Mouse (Mus musculus) E14TG2a.4 (cell line): ENCODE measurements around the gene Krtap8-1.

ENCODE experiments used
- H3K27me3 ChIP-seq: 2 replicates; pipeline ENCODE4 v1.6.1; 2014; ENCODE audit warnings: low read length, control low read depth; ENCODE audit not compliant: insufficient read depth
- H3K36me3 ChIP-seq: 2 replicates; pipeline ENCODE4 v1.6.1; 2014; ENCODE audit warnings: low read length, control low read depth; ENCODE audit not compliant: insufficient read depth
- H3K4me1 ChIP-seq: replicated peaks from 2 replicates; pipeline ENCODE4 v1.6.1; 2014; ENCODE audit warnings: low read depth, low read length, control low read depth
- H3K4me3 ChIP-seq: replicated peaks from 2 replicates; pipeline ENCODE4 v1.5.1; 2014; ENCODE audit warnings: mild to moderate bottlenecking, low read length
- H3K9me3 ChIP-seq: 2 replicates; pipeline ENCODE4 v1.6.1; 2014; ENCODE audit warnings: low read length, control low read depth
- CTCF ChIP-seq: conservative IDR thresholded peaks from 2 replicates; pipeline ENCODE4 v1.5.1; 2014; ENCODE audit warnings: low read length
- NANOG ChIP-seq: IDR thresholded peaks from 2 replicates; pipeline ENCODE4 v1.6.1; 2014; ENCODE audit warnings: borderline replicate concordance, low read length, mixed read lengths
- POU5F1 ChIP-seq: IDR thresholded peaks from 2 replicates; pipeline ENCODE4 v1.6.1; 2014; ENCODE audit warnings: low read length, borderline replicate concordance

The Krtap8-1 gene

GRCm38 (mm10) chr16:89487852-89488251, at the start of gene Krtap8-1:
Krtap8-1 (minus strand) TSS chr16:89487952.
- H3K27me3 ChIP-seq = no peaks in the 10 kb centered on the region
- TF ChIP-seq CTCF (no peak), NANOG (no peak), POU5F1 (no peak)
- no peaks in the 10 kb centered on the region for H3K36me3 ChIP-seq
- H3K9me3 ChIP-seq = no peaks in the 10 kb centered on the region
- H3K4me3 ChIP-seq = no peak within 1 kb of the TSS
- no peaks in the 10 kb centered on the region for H3K4me1 ChIP-seq

DNA sequence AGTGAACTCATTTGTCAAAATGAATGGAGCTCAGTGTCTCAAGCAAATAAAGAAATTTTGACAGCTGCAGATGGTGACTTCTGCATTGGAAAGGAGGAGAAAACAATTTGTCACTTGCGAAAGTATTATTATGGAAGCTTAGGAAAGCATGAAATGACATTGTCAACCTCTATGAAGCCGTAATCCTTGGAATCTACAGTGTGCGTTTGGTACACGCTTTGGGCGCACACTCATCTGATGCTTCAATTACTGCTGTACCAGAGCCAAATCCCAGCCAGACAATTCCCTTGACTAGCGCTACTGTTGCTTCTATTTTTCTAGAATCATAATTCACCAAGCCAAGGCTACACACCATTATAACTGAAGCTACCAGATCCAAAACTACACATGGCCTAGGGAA, 49.6 kb upstream of the Krtap8-1 start:
- no peaks in the 10 kb centered on the region for H3K27me3 ChIP-seq

DNA sequence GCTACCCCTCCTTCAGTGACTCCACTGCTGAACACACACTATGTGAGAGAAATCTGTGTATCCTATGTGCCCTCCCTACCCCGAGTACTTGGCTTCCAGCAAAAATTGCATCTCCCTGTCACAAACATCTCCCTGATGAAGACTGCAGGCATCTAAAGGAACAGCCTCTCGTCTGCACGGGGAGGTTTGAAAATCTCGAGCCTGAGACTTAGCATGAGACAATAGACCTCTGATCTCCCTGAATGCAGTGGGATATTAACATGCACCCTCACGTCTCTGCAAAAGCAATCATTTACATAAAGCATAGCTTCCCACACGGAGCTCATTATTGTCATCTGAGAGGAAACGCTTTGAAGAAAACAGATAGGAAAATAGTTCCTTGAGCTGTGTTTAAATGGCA, 42.8 kb upstream of the Krtap8-1 start:
- Histone ChIP-seq H3K36me3 (no peaks in the 10 kb centered on the region), H3K4me3 (no peak overlapping the region), H3K27me3 (no peaks in the 10 kb centered on the region), H3K9me3 (no peaks in the 10 kb centered on the region), H3K4me1 (no peaks in the 10 kb centered on the region)
- TF ChIP-seq POU5F1 = no peak
- TF ChIP-seq NANOG = no peak
- TF ChIP-seq CTCF = no peak

More for the DNA sequence above, 49.6 kb upstream of the Krtap8-1 start:
- TF ChIP-seq CTCF (no peak), POU5F1 (no peak), NANOG (no peak)
- Histone ChIP-seq H3K4me3 (no peak overlapping the region), H3K9me3 (no peaks in the 10 kb centered on the region), H3K4me1 (no peaks in the 10 kb centered on the region), H3K36me3 (no peaks in the 10 kb centered on the region)

DNA sequence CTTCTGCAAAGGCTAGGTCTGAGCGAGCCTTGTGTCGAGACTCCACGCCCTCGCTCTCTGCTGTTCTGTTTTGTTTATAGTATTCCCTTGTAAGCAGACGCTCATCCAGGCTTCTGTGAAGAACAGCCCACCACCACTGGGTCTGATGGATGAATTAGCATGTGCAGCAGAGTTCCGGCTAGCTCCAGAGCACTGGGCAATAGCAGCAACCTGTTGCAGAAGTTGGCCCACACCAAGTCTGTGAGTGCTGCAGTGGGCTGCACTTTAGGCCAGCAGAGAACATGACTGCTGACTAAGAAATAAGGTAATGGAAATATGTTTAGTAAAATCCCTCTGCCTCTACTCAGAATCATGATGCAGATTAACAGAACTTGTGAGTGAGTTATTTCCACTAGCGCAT, 42.1 kb upstream of the Krtap8-1 start:
- Histone ChIP-seq H3K27me3 (no peaks in the 10 kb centered on the region), H3K4me3 (no peak overlapping the region), H3K4me1 (no peaks in the 10 kb centered on the region), H3K9me3 (no peaks in the 10 kb centered on the region), H3K36me3 (no peaks in the 10 kb centered on the region)
- TF ChIP-seq CTCF (no peak), NANOG (no peak), POU5F1 (no peak)

- no peak overlapping the region for H3K4me3 ChIP-seq
- no peaks in the 10 kb centered on the region for H3K36me3 ChIP-seq
- H3K4me1 ChIP-seq = no peaks in the 10 kb centered on the region
- H3K27me3 ChIP-seq = no peaks in the 10 kb centered on the region
- H3K9me3 ChIP-seq = peaks cover 7% of the 10 kb centered on the region; the same call in 1 of the 2 replicates
- no peak for TF ChIP-seq NANOG
These were observed 40.6 kb upstream of the Krtap8-1 start for GRCm38 (mm10) chr16:89528380-89528779.

DNA sequence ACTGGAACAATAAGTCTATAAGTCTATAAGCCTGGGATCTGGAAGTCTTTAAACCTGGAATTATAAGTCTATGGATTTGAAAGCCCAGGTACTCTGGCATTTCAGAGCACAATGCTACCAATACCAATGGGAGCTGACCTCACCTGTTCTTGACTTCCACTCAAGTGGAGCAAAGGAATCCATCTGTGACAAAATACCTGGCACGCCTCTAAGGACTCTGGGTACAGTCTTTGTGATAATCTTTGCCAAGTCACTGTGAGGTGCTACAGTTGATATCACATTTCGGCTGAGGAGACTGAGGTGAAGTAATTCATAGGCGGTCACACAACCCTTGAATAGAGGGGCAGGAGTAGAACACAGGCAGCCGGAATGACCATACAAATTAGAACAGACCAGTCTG, 33.2 kb upstream of the Krtap8-1 start:
- Histone ChIP-seq H3K4me3 (no peak overlapping the region), H3K9me3 (peaks cover 7% of the 10 kb centered on the region; the same call in 1 of the 2 replicates), H3K36me3 (no peaks in the 10 kb centered on the region), H3K27me3 (no peaks in the 10 kb centered on the region), H3K4me1 (no peaks in the 10 kb centered on the region)
- TF ChIP-seq NANOG (no peak), POU5F1 (no peak), CTCF (no peak)

GRCm38 (mm10) chr16:89520555-89520954, 32.8 kb upstream of the Krtap8-1 start:
- Histone ChIP-seq H3K9me3 (peaks cover 7% of the 10 kb centered on the region; the same call in 1 of the 2 replicates), H3K27me3 (no peaks in the 10 kb centered on the region)
- no peak for TF ChIP-seq CTCF
- no peak for TF ChIP-seq NANOG
- no peak for TF ChIP-seq POU5F1

DNA sequence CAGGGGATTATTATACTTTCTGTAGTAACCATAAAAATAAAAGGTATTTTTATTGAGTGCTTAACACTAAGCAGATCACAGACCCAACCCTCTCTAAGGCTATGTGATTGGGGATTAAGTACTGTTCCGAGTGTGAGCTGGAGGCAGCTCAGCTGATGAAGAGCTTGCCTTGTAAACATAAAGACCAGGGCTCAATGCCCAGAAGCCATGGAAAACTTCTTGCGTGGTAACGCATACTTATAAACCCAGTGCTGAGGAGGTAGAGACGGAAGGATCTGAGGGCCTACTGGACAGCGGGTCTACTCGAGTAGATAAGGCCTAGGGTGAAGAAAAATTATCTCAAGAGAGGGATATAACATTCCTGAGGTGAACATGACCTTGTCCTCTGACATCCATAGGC, 32.3 kb upstream of the Krtap8-1 start:
- H3K9me3 ChIP-seq = peaks cover 7% of the 10 kb centered on the region; the same call in 1 of the 2 replicates
- H3K36me3 ChIP-seq = no peaks in the 10 kb centered on the region
- no peaks in the 10 kb centered on the region for H3K4me1 ChIP-seq
- TF ChIP-seq POU5F1 (no peak), NANOG (no peak), CTCF (no peak)
- H3K27me3 ChIP-seq = no peaks in the 10 kb centered on the region
- no peak overlapping the region for H3K4me3 ChIP-seq

More at GRCm38 (mm10) chr16:89520555-89520954, 32.8 kb upstream of the Krtap8-1 start:
- H3K4me3 ChIP-seq = no peak overlapping the region
- no peaks in the 10 kb centered on the region for H3K4me1 ChIP-seq
- no peaks in the 10 kb centered on the region for H3K36me3 ChIP-seq

DNA sequence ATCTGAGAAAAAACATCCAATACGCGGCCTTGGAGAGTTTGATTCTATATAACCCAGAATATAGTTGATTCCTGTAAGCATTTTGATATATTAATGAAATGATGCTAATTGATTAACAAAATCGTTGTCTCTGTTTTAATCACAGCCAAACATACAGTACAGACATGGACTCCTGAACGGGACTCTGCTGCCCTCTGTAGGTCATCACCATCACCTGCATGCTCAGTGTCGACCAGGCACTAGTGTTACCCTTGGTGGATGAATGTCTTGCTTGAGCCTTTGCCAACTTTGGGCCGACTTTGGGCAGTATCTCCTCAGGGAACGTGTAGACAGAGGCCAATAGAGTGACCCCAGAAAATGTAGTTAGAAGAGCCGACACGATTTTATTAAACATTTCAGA, 29.9 kb upstream of the Krtap8-1 start:
- no peaks in the 10 kb centered on the region for H3K27me3 ChIP-seq
- no peak overlapping the region for H3K4me3 ChIP-seq
- no peaks in the 10 kb centered on the region for H3K4me1 ChIP-seq
- no peaks in the 10 kb centered on the region for H3K9me3 ChIP-seq
- no peaks in the 10 kb centered on the region for H3K36me3 ChIP-seq
- TF ChIP-seq CTCF = peak; percentile 60
- no peak for TF ChIP-seq POU5F1
- no peak for TF ChIP-seq NANOG
